Mouse (Mus musculus) megakaryocyte progenitor cell, adult 5-6 weeks (primary cell): ENCODE results near the gene Slc6a17. TPM values are rescaled to one million over a fixed set of nuclear protein-coding genes. Genes with fewer than 3 reads are reported as not detected.

Experiments used
- total RNA-seq, 2 experiments: library from RNA; stranded (forward) in 1 of 2; stranded (reverse) in 1 of 2; fragments of 157-497, 149-512 nt in 1 of 2; fragments of 200-1000 nt in 1 of 2; gene quantifications; 2 replicates each; pipeline versions ENCODE4 v1.2.3 to v1.2.4; 2015 to 2017

Slc6a17 gene
- total RNA-seq, 2 experiments from 2014 or later = not detected

Other genes starting within 250 kb of the Slc6a17 start
- 122 and 131 TPM in 2 replicates for gene Lamtor5, start 239.2 kb downstream of the Slc6a17 start, total RNA-seq (2015)
- 47.2 and 71.8 TPM in 2 replicates for gene Lamtor5, start 239.2 kb downstream of the Slc6a17 start, total RNA-seq (2017)
- 0.35 TPM in 1 of 2 replicates, not detected in the other for gene Slc16a4, start 226.8 kb downstream of the Slc6a17 start, total RNA-seq (2015)
- gene Slc16a4, start 226.8 kb downstream of the Slc6a17 start, total RNA-seq (2017) = 0.37 TPM in 1 of 2 replicates, not detected in the other
- 49.5 and 50.0 TPM in 2 replicates for gene Rbm15, start 184.3 kb downstream of the Slc6a17 start, total RNA-seq (2015)
- gene Rbm15, start 184.3 kb downstream of the Slc6a17 start, total RNA-seq (2017) = 31.2 and 33.9 TPM in 2 replicates
- gene Kcnc4, start 58.5 kb downstream of the Slc6a17 start, total RNA-seq (2015) = not detected in 2 replicates
- gene Kcnc4, start 58.5 kb downstream of the Slc6a17 start, total RNA-seq (2017) = not detected in 2 replicates
- not detected in 2 replicates for gene Ubl4b, start 37.1 kb upstream of the Slc6a17 start, total RNA-seq (2015)
- not detected in 2 replicates for gene Ubl4b, start 37.1 kb upstream of the Slc6a17 start, total RNA-seq (2017)
- gene Alx3, start 77.0 kb upstream of the Slc6a17 start, total RNA-seq (2015) = not detected in 2 replicates
- not detected in 2 replicates for gene Alx3, start 77.0 kb upstream of the Slc6a17 start, total RNA-seq (2017)
- not detected in 2 replicates for gene Gm10961, start 113.3 kb upstream of the Slc6a17 start, total RNA-seq (2015)
- not detected in 2 replicates for gene Gm10961, start 113.3 kb upstream of the Slc6a17 start, total RNA-seq (2017)
- 18.5 and 19.7 TPM in 2 replicates for gene Strip1, start 113.7 kb upstream of the Slc6a17 start, total RNA-seq (2015)
- 18.5 and 26.1 TPM in 2 replicates for gene Strip1, start 113.7 kb upstream of the Slc6a17 start, total RNA-seq (2017)
- gene Ahcyl1, start 178.5 kb upstream of the Slc6a17 start, total RNA-seq (2015) = 82.8 and 84.9 TPM in 2 replicates
- 42.3 and 73.4 TPM in 2 replicates for gene Ahcyl1, start 178.5 kb upstream of the Slc6a17 start, total RNA-seq (2017)
- gene Csf1, start 242.5 kb upstream of the Slc6a17 start, total RNA-seq (2015) = 2.2 and 4.8 TPM in 2 replicates
- gene Csf1, start 242.5 kb upstream of the Slc6a17 start, total RNA-seq (2017) = 1.5 and 4.6 TPM in 2 replicates